ENCODE assay signal across 8 mouse cellular contexts in genomic region chr19:8920073-8920736, GRCm38 (mm10). TPM values are rescaled to one million over a fixed set of nuclear protein-coding genes. Genes with fewer than 3 reads are reported as not detected.
DNase-seq lines count a peak whose midpoint lies in the region; ATAC-seq and TF ChIP-seq lines count a peak whose summit lies in the region.

TSS of gene B3gat3 (plus strand) at chr19:8920374.

- in situ Hi-C loops in CH12.LX (cut with MboI; ENCODE audit: low pct_ligation_motif_present, low pct_unique_long_range_greater_than_20kb, low sequenced_read_pairs), result no loop called here

- H3K4me2 ChIP-seq in CH12.LX (ENCODE audit: insufficient read depth, low read depth, poor library complexity, severe bottlenecking), result peak within 1 kb of the TSS; percentile 93
- H3K4me2 ChIP-seq in forebrain, embryonic 12.5 days, result peak within 1 kb of the TSS; percentile 85
- H3K4me2 ChIP-seq in heart, embryonic 16.5 days (ENCODE audit: low read depth, low read length), result peak within 1 kb of the TSS; percentile 72
- H3K4me2 ChIP-seq in liver, embryonic 13.5 days, result peak within 1 kb of the TSS; percentile 87
- H3K4me2 ChIP-seq in stomach, embryonic 14.5 days (replicated peaks; ENCODE audit: low read depth, low read length), result peak within 1 kb of the TSS; percentile 77

- peak within 1 kb of the TSS; percentile 96 for H3K27ac ChIP-seq in CH12.LX (ENCODE audit: insufficient read depth, low read depth)
- H3K27ac ChIP-seq in forebrain, embryonic 12.5 days, result peak within 1 kb of the TSS; percentile 89
- H3K27ac ChIP-seq in heart, embryonic 16.5 days (ENCODE audit: low read length), result peak within 1 kb of the TSS; percentile 89
- peak within 1 kb of the TSS; percentile 95 for H3K27ac ChIP-seq in liver, embryonic 13.5 days
- peak within 1 kb of the TSS; percentile 86 for H3K27ac ChIP-seq in stomach, embryonic 14.5 days (ENCODE audit: low read length)

- H3K4me3 ChIP-seq in CH12.LX (replicated peaks in 1 of 3; ENCODE audit: low read depth in 2 of 3, low read length in 2 of 3, poor library complexity in 1 of 3), result peak within 1 kb of the TSS; percentile 81 to 95 (median 94)
- peak within 1 kb of the TSS; percentile 83 for H3K4me3 ChIP-seq in forebrain, embryonic 12.5 days (replicated peaks)
- H3K4me3 ChIP-seq in heart, embryonic 16.5 days (ENCODE audit: low read length), result peak within 1 kb of the TSS; percentile 83
- H3K4me3 ChIP-seq in liver, embryonic 13.5 days (replicated peaks), result peak within 1 kb of the TSS; percentile 89
- peak within 1 kb of the TSS; percentile 71 for H3K4me3 ChIP-seq in stomach, embryonic 14.5 days (ENCODE audit: low read depth, low read length)

- 4% methylated on average over 42 of the region's 50 CpGs for WGBS in forebrain, embryonic 12.5 days
- 2% methylated on average over 37 of the region's 50 CpGs for WGBS in heart, embryonic 16.5 days
- WGBS in liver, embryonic 13.5 days (ENCODE audit: insufficient replicate concordance), result 2% methylated on average over 50 of the region's 50 CpGs
- WGBS in stomach, embryonic 14.5 days, result 3% methylated on average over 37 of the region's 50 CpGs

- peak; percentile 94 for TF ChIP-seq POLR2A in CH12.LX (IDR thresholded peaks at IDR 0.05; ENCODE audit: low read depth, low read length)

- peak; percentile 89 for DNase-seq in CH12.LX (ENCODE audit: extremely low read depth)
- DNase-seq in c-Kit-positive CD71-positive TER-119-positive erythroid progenitor cells, embryonic 14.5 days (ENCODE audit: low spot score), result peak; percentile 90
- peak; percentile 96 to 98 for DNase-seq in kidney, postnatal 25 days
- DNase-seq in liver, embryonic 13.5 days, result peak; percentile 88
- peak; percentile 87 to 93 for DNase-seq in natural killer cell, adult 2 months (ENCODE audit: low spot score in 2 of 2)

- H3K4me1 ChIP-seq in CH12.LX (ENCODE audit: control insufficient read depth in 1 of 2, insufficient read depth in 2 of 2), result peaks cover 0 to 18% of the 10 kb centered on the region in 2 experiments; a peak in 2 of 4 replicates
- H3K4me1 ChIP-seq in forebrain, embryonic 12.5 days, result peaks cover 16% of the 10 kb centered on the region
- H3K4me1 ChIP-seq in heart, embryonic 16.5 days (ENCODE audit: control insufficient read depth, insufficient read depth, low read length), result peaks cover 12% of the 10 kb centered on the region
- peaks cover 39% of the 10 kb centered on the region for H3K4me1 ChIP-seq in liver, embryonic 13.5 days (replicated peaks)
- peaks cover 9% of the 10 kb centered on the region; the same call in 1 of the 2 replicates for H3K4me1 ChIP-seq in stomach, embryonic 14.5 days (ENCODE audit: control insufficient read depth, insufficient read depth, low read length)

- TF ChIP-seq CTCF in CH12.LX (conservative IDR thresholded peaks at IDR 0.05 in 1 of 2, IDR thresholded peaks at IDR 0.05 in 1 of 2; ENCODE audit: low read depth in 2 of 2, low read length in 2 of 2), result no peak

- H3K36me3 ChIP-seq in CH12.LX (replicated peaks in 1 of 2; ENCODE audit: control insufficient read depth in 1 of 2, insufficient read depth in 1 of 2, low read length in 1 of 2), result peaks cover 21 to 39% of the 10 kb centered on the region in 2 experiments
- H3K36me3 ChIP-seq in forebrain, embryonic 12.5 days (replicated peaks), result peaks cover 28% of the 10 kb centered on the region
- peaks cover 15% of the 10 kb centered on the region for H3K36me3 ChIP-seq in heart, embryonic 16.5 days (ENCODE audit: control insufficient read depth, insufficient read depth)
- H3K36me3 ChIP-seq in liver, embryonic 13.5 days, result peaks cover 34% of the 10 kb centered on the region
- peaks cover 19% of the 10 kb centered on the region for H3K36me3 ChIP-seq in stomach, embryonic 14.5 days (ENCODE audit: control insufficient read depth, insufficient read depth, low read length)

- peak within 1 kb of the TSS; percentile 96 for H3K9ac ChIP-seq in CH12.LX (ENCODE audit: insufficient read depth, low read depth)
- peak within 1 kb of the TSS; percentile 86 for H3K9ac ChIP-seq in forebrain, embryonic 12.5 days
- H3K9ac ChIP-seq in heart, embryonic 16.5 days (ENCODE audit: low read length), result peak within 1 kb of the TSS; percentile 87
- peak within 1 kb of the TSS; percentile 90 for H3K9ac ChIP-seq in liver, embryonic 13.5 days
- H3K9ac ChIP-seq in stomach, embryonic 14.5 days (replicated peaks; ENCODE audit: low read depth, low read length), result peak within 1 kb of the TSS; percentile 57

- no peaks in the 10 kb centered on the region for H3K27me3 ChIP-seq in CH12.LX (replicated peaks)
- no peaks in the 10 kb centered on the region for H3K27me3 ChIP-seq in forebrain, embryonic 12.5 days
- no peaks in the 10 kb centered on the region for H3K27me3 ChIP-seq in heart, embryonic 16.5 days (ENCODE audit: control insufficient read depth, insufficient read depth, low read length)
- H3K27me3 ChIP-seq in liver, embryonic 13.5 days, result no peaks in the 10 kb centered on the region
- H3K27me3 ChIP-seq in stomach, embryonic 14.5 days (ENCODE audit: control insufficient read depth, insufficient read depth, low read length), result no peaks in the 10 kb centered on the region

- H3K79me2 ChIP-seq in CH12.LX (replicated peaks; ENCODE audit: control insufficient read depth, extremely low read depth, insufficient read depth, poor library complexity, severe bottlenecking), result peaks cover 19% of the 10 kb centered on the region

- H3K9me3 ChIP-seq in CH12.LX (replicated peaks; ENCODE audit: low read length), result no peaks in the 10 kb centered on the region
- H3K9me3 ChIP-seq in forebrain, embryonic 12.5 days, result no peaks in the 10 kb centered on the region
- no peaks in the 10 kb centered on the region for H3K9me3 ChIP-seq in heart, embryonic 16.5 days (replicated peaks; ENCODE audit: control insufficient read depth, low read length)
- H3K9me3 ChIP-seq in liver, embryonic 13.5 days (replicated peaks), result no peaks in the 10 kb centered on the region
- no peaks in the 10 kb centered on the region for H3K9me3 ChIP-seq in stomach, embryonic 14.5 days (ENCODE audit: control insufficient read depth, low read depth, low read length)

- TF ChIP-seq EP300 in CH12.LX (IDR thresholded peaks at IDR 0.05; ENCODE audit: low read length), result no peak

- dilution Hi-C loops in CH12.LX (cut with MboI; ENCODE audit: extremely low pct_ligation_motif_present, extremely low pct_unique_long_range_greater_than_20kb, low sequenced_read_pairs), result no loop called here

- no peak for TF ChIP-seq RAD21 in CH12.LX (IDR thresholded peaks at IDR 0.05; ENCODE audit: low read depth, low read length)

- peak; percentile 98 for ATAC-seq in forebrain, embryonic 12.5 days (ENCODE audit: low FRiP score)
- peak; percentile 97 for ATAC-seq in heart, embryonic 16.5 days (replicated peaks; ENCODE audit: extremely low read depth, insufficient read depth, low FRiP score)
- ATAC-seq in liver, embryonic 13.5 days (ENCODE audit: low read depth), result peak; percentile 96
- ATAC-seq in stomach, embryonic 14.5 days (ENCODE audit: insufficient number of reproducible peaks, insufficient read depth, low FRiP score, low read depth), result peak; percentile 97

TF ChIP-seq in CH12.LX, 34 proteins besides CTCF, POLR2A, EP300 and RAD21 (continues in another document):
- no peak for TF ChIP-seq CHD1 (IDR thresholded peaks at IDR 0.05; ENCODE audit: low read depth, low read length)
- peak; percentile 1; the same call in 1 of the 2 replicates for TF ChIP-seq SIN3A (IDR thresholded peaks at IDR 0.05; ENCODE audit: low read length)
- no peak for TF ChIP-seq SMC3 (IDR thresholded peaks at IDR 0.05; ENCODE audit: low read depth, low read length)
- peak; percentile 85 for TF ChIP-seq ELF1 (IDR thresholded peaks at IDR 0.05; ENCODE audit: low read depth, low read length)
- TF ChIP-seq TCF12 (IDR thresholded peaks at IDR 0.05; ENCODE audit: low read depth, low read length), result 0 out of 2 replicates have a peak, but pooled peaks have one; percentile 40
- TF ChIP-seq PAX5 (IDR thresholded peaks at IDR 0.05; ENCODE audit: low read length), result no peak
- peak; percentile 54; the same call in 1 of the 2 replicates for TF ChIP-seq TBP (conservative IDR thresholded peaks at IDR 0.05; ENCODE audit: low read depth, low read length)
- no peak for TF ChIP-seq JUN (IDR thresholded peaks at IDR 0.05; ENCODE audit: insufficient read depth, low read depth, low read length)
- no peak; the same call in none of the 2 replicates for TF ChIP-seq ZMIZ1 (IDR thresholded peaks at IDR 0.05; ENCODE audit: low read depth, low read length)
- no peak; the same call in 1 of the 2 replicates for TF ChIP-seq POLR2AphosphoS2 (IDR thresholded peaks at IDR 0.05; ENCODE audit: low read depth, low read length)
- no peak for TF ChIP-seq NRF1 (IDR thresholded peaks at IDR 0.05; ENCODE audit: low read depth, low read length)
- no peak for TF ChIP-seq GABPA (IDR thresholded peaks at IDR 0.05; ENCODE audit: insufficient replicate concordance, low read depth, low read length)
- no peak for TF ChIP-seq ZNF384 (IDR thresholded peaks at IDR 0.05; ENCODE audit: low read depth, low read length)
- no peak for TF ChIP-seq USF2 (conservative IDR thresholded peaks at IDR 0.05; ENCODE audit: low read depth, low read length)
- TF ChIP-seq JUND (conservative IDR thresholded peaks at IDR 0.05; ENCODE audit: low read depth, low read length), result no peak
- TF ChIP-seq NELFE (IDR thresholded peaks at IDR 0.05; ENCODE audit: low read depth, low read length), result peak; percentile 81; the same call in 1 of the 2 replicates
- no peak for TF ChIP-seq ETS1 (conservative IDR thresholded peaks at IDR 0.05; ENCODE audit: low read depth, low read length)
- no peak for TF ChIP-seq ZC3H11A (IDR thresholded peaks at IDR 0.05; ENCODE audit: low read depth, low read length)
- peak; percentile 45; the same call in 1 of the 2 replicates for TF ChIP-seq KAT2A (IDR thresholded peaks at IDR 0.05; ENCODE audit: insufficient replicate concordance, low read length)
- no peak for TF ChIP-seq BHLHE40 (IDR thresholded peaks at IDR 0.05; ENCODE audit: low read depth, low read length)
- no peak for TF ChIP-seq USF1 (IDR thresholded peaks at IDR 0.05; ENCODE audit: low read depth, low read length)
- TF ChIP-seq UBTF (IDR thresholded peaks at IDR 0.05; ENCODE audit: low read depth, low read length), result 0 out of 2 replicates have a peak, but pooled peaks have one; percentile 24
- TF ChIP-seq HCFC1 (IDR thresholded peaks at IDR 0.05; ENCODE audit: low read depth, low read length), result peak; percentile 78
- no peak for TF ChIP-seq MAFK (IDR thresholded peaks at IDR 0.05; ENCODE audit: insufficient replicate concordance, low read length)

RNA-seq across cellular contexts. Expression of gene B3gat3, which starts in this region (rescaled TPM):
- total RNA-seq in CH12.LX (2012; rRNA removed), result 49.9 and 54.8 TPM in 2 replicates
- 17.8 and 18.6 TPM in 2 replicates for total RNA-seq in CH12.LX (2014; rRNA removed)
- polyA plus RNA-seq in CH12.LX (2012; ENCODE audit: insufficient read length, low read depth), result 31.0 and 33.0 TPM in 2 replicates
- polyA plus RNA-seq in forebrain, embryonic 12.5 days (2016; fragmentation: Nextera tagmentation; extraction: Ambion mirVana), result 64.4 and 64.8 TPM in 2 replicates
- 32.7 and 38.0 TPM in 2 replicates for polyA plus RNA-seq in heart, embryonic 16.5 days (2015; fragmentation: Nextera tagmentation; extraction: Ambion mirVana)
- 20.1 and 22.8 TPM in 2 replicates for polyA plus RNA-seq in liver, embryonic 13.5 days (2015; fragmentation: Nextera tagmentation; extraction: Ambion mirVana)
- 35.7 and 37.5 TPM in 2 replicates for polyA plus RNA-seq in stomach, embryonic 14.5 days (2014; fragmentation: Nextera tagmentation; extraction: Ambion mirVana)

Comparison
In these comparisons a context has a peak if more than half of its experiments do, and no peak if none do; other contexts are left out.
1. Peak in every context shown above with its lines: DNase-seq, ATAC-seq, H3K4me3 ChIP-seq and H3K27ac ChIP-seq.